Comparison of ENCODE assay signal across 19 mouse cellular contexts in the genomic region with DNA sequence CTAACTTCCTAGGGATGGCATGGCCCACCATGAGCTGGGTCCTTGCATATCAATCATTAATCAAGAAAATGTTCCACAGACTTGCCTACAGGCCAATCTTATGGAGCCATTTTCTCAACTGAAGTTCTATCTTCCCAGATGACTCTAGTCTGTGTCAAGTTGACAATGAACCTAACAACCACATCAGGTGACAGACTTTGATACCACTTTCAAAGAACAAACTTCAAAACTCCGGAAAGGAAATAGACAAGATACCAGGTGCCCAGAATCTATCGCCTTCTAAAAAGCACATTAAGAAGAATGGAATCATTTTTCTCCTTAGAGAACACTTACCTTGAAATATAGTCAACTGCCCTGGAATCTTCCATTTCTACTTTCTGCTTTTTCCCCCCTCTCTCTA.
"Had no signal": no experiment of that assay in that cellular context is flagged by ENCODE, and none has a peak within 500 bp of the region (broad histone marks: within the 10 kb centered on the region; RNA-seq: fewer than 3 reads in every experiment).

No protein-coding gene starts in this region.

- H3K27ac ChIP-seq: intestine, embryonic 15.5 days; kidney, embryonic 15.5 days; liver, embryonic 13.5 days; midbrain, embryonic 10.5 days; midbrain, embryonic 13.5 days; neural tube, embryonic 12.5 days; neural tube, embryonic 15.5 days; stomach, embryonic 15.5 days had no signal

- ATAC-seq: intestine, embryonic 15.5 days; lung, postnatal 0 days; midbrain, embryonic 13.5 days; midbrain, embryonic 16.5 days had no signal

- H3K9ac ChIP-seq: intestine, embryonic 15.5 days; kidney, embryonic 15.5 days; liver, embryonic 13.5 days; lung, embryonic 14.5 days; midbrain, embryonic 13.5 days; neural tube, embryonic 12.5 days; neural tube, embryonic 15.5 days; stomach, embryonic 15.5 days had no signal

- H3K9me3 ChIP-seq: intestine, embryonic 15.5 days; kidney, embryonic 15.5 days; liver, embryonic 13.5 days; megakaryocyte, embryonic 14.5 days; midbrain, embryonic 10.5 days; midbrain, embryonic 13.5 days; neural tube, embryonic 12.5 days; neural tube, embryonic 15.5 days; stomach, embryonic 15.5 days had no signal

- H3K36me3 ChIP-seq: intestine, embryonic 15.5 days; kidney, embryonic 15.5 days; liver, embryonic 13.5 days; midbrain, embryonic 10.5 days; midbrain, embryonic 13.5 days; neural tube, embryonic 12.5 days; neural tube, embryonic 15.5 days; stomach, embryonic 15.5 days had no signal

- H3K4me2 ChIP-seq: intestine, embryonic 15.5 days; kidney, embryonic 15.5 days; liver, embryonic 13.5 days; lung, embryonic 14.5 days; midbrain, embryonic 13.5 days; neural tube, embryonic 12.5 days; neural tube, embryonic 15.5 days; stomach, embryonic 15.5 days had no signal

- H3K4me1 ChIP-seq: intestine, embryonic 15.5 days; kidney, embryonic 15.5 days; liver, embryonic 13.5 days; neural tube, embryonic 12.5 days; neural tube, embryonic 15.5 days; stomach, embryonic 15.5 days had no signal

- DNase-seq: kidney, adult 11 months; kidney, postnatal 10 days; kidney, postnatal 36 days; liver, embryonic 13.5 days; lung, embryonic 14.5 days; retina, postnatal 1 day; spleen, adult 18-20 months; thymus, adult 2 months; thymus, postnatal 25 days had no signal

- H3K4me3 ChIP-seq: intestine, embryonic 15.5 days; kidney, embryonic 15.5 days; liver, embryonic 13.5 days; megakaryocyte, embryonic 14.5 days; midbrain, embryonic 10.5 days; midbrain, embryonic 13.5 days; neural tube, embryonic 12.5 days; neural tube, embryonic 15.5 days; stomach, embryonic 15.5 days had no signal

- H3K27me3 ChIP-seq: intestine, embryonic 15.5 days; kidney, embryonic 15.5 days; liver, embryonic 13.5 days; midbrain, embryonic 13.5 days; neural tube, embryonic 12.5 days; neural tube, embryonic 15.5 days; stomach, embryonic 15.5 days had no signal
